Mouse (Mus musculus): Measurements from ENCODE around the gene Hsf4.

GRCm38 (mm10) chr8:105257318-105258114 lies 12.1 kb upstream of the Hsf4 start:
- TF ChIP-seq POLR2A (IDR thresholded peaks at IDR 0.05; ENCODE audit: insufficient read depth, low read depth, low read length) = no peak
- no peak for TF ChIP-seq CTCF (IDR thresholded peaks at IDR 0.05)
- TF ChIP-seq EP300 (IDR thresholded peaks at IDR 0.05; ENCODE audit: insufficient read depth, low read depth, low read length) = no peak
